Mouse (Mus musculus) bone marrow macrophage, adult 2 months (primary cell): ENCODE measurements around the gene Cyp4a30b. TPM values are rescaled to one million over a fixed set of nuclear protein-coding genes. Genes with fewer than 3 reads are reported as not detected.
"Not testable (repeated sequence)": the region's sequence is repeated elsewhere in the genome, so short reads cannot be mapped to it uniquely, and the experiment has no call there.

Experiments
- H3K27ac ChIP-seq: 2 replicates; pipeline ENCODE4 v1.5.1; 2012; ENCODE audit warnings: low read depth, low read length; ENCODE audit not compliant: insufficient read depth
- H3K4me1 ChIP-seq: 2 replicates; pipeline ENCODE4 v1.6.1; 2012; ENCODE audit warnings: low read length; ENCODE audit not compliant: control insufficient read depth, insufficient read depth
- H3K4me3 ChIP-seq: 2 replicates; pipeline ENCODE4 v1.5.1; 2012; ENCODE audit warnings: mild to moderate bottlenecking, low read length, moderate library complexity; ENCODE audit not compliant: insufficient read depth
- CTCF ChIP-seq: IDR thresholded peaks from 2 replicates; pipeline ENCODE4 v1.5.1; 2012; ENCODE audit warnings: low read depth, mild to moderate bottlenecking, low read length, moderate library complexity
- POLR2A ChIP-seq: IDR thresholded peaks from 2 replicates; pipeline ENCODE4 v1.6.1; 2012; ENCODE audit warnings: mild to moderate bottlenecking, low read depth, low read length, borderline replicate concordance
- polyA plus RNA-seq: library from polyadenylated mRNA; stranded (reverse); fragments of >200 nt; gene quantifications from 2 replicates; pipeline ENCODE4 v1.2.4, GENCODE M21; 2012; ENCODE audit not compliant: missing spikeins, insufficient read depth, insufficient read length

Cyp4a30b gene
- polyA plus RNA-seq, result not detected in 2 replicates

GRCm38 (mm10) chr4:115452304-115452703 is at the start of gene Cyp4a30b:
Cyp4a30b (plus strand) TSS chr4:115452604.
- Histone ChIP-seq H3K4me3 (no peak within 1 kb of the TSS), H3K4me1 (no peaks in the 10 kb centered on the region), H3K27ac (no peak within 1 kb of the TSS)
- TF ChIP-seq POLR2A (no peak), CTCF (no peak)

GRCm38 (mm10) chr4:115411324-115411723 is 41.1 kb upstream of the Cyp4a30b start, which contains the start of gene Cyp4a12b:
Cyp4a12b (plus strand) TSS chr4:115411624.
- H3K4me1 ChIP-seq, H3K4me3 ChIP-seq, H3K27ac ChIP-seq: not testable (repeated sequence)

- TF ChIP-seq POLR2A (no peak), CTCF (no peak)
- Histone ChIP-seq H3K27ac (no peak overlapping the region), H3K4me3 (no peak overlapping the region), H3K4me1 (no peaks in the 10 kb centered on the region)
Measured at GRCm38 (mm10) chr4:115450577-115451137, 1.7 kb upstream of the Cyp4a30b start.

- H3K4me1 ChIP-seq, H3K4me3 ChIP-seq, H3K27ac ChIP-seq: not testable (repeated sequence)
Measured at GRCm38 (mm10) chr4:115473585-115473984, 21.2 kb downstream of the Cyp4a30b start.

- not testable (repeated sequence) for H3K27ac ChIP-seq, H3K4me3 ChIP-seq, H3K4me1 ChIP-seq
Measured at GRCm38 (mm10) chr4:115476051-115476450, 23.6 kb downstream of the Cyp4a30b start.

GRCm38 (mm10) chr4:115481006-115481652 is 28.7 kb downstream of the Cyp4a30b start:
- Histone ChIP-seq H3K27ac (no peak overlapping the region), H3K4me1 (no peaks in the 10 kb centered on the region), H3K4me3 (no peak overlapping the region)
- TF ChIP-seq CTCF (no peak), POLR2A (no peak)

GRCm38 (mm10) chr4:115496001-115496400 is 43.6 kb downstream of the Cyp4a30b start, which contains the start of gene Cyp4a14:
Cyp4a14 (minus strand) TSS chr4:115496142.
- TF ChIP-seq CTCF, result no peak
- no peak for TF ChIP-seq POLR2A
- no peak within 1 kb of the TSS for H3K27ac ChIP-seq

GRCm38 (mm10) chr4:115497466-115497865 is 45.1 kb downstream of the Cyp4a30b start:
- TF ChIP-seq POLR2A (no peak), CTCF (no peak)
- Histone ChIP-seq H3K4me1 (no peaks in the 10 kb centered on the region), H3K27ac (no peak overlapping the region), H3K4me3 (no peak overlapping the region)

More at GRCm38 (mm10) chr4:115496001-115496400, 43.6 kb downstream of the Cyp4a30b start, which contains the start of gene Cyp4a14:
- Histone ChIP-seq H3K4me3 (no peak within 1 kb of the TSS), H3K4me1 (no peaks in the 10 kb centered on the region)

GRCm38 (mm10) chr4:115513964-115514363 is 61.6 kb downstream of the Cyp4a30b start:
- not testable (repeated sequence) for H3K4me3 ChIP-seq, H3K27ac ChIP-seq, H3K4me1 ChIP-seq

GRCm38 (mm10) chr4:115518000-115518399 is 65.6 kb downstream of the Cyp4a30b start, which contains the start of gene Cyp4a10:
Cyp4a10 (plus strand) TSS chr4:115518264.
- H3K4me1 ChIP-seq, H3K27ac ChIP-seq, H3K4me3 ChIP-seq: not testable (repeated sequence)

- Histone ChIP-seq H3K27ac (no peak overlapping the region), H3K4me1 (no peaks in the 10 kb centered on the region)
Measured at GRCm38 (mm10) chr4:115519444-115519843, 67.0 kb downstream of the Cyp4a30b start.

More at GRCm38 (mm10) chr4:115519444-115519843, 67.0 kb downstream of the Cyp4a30b start:
- H3K4me3 ChIP-seq, result no peak overlapping the region
- TF ChIP-seq POLR2A, result no peak
- TF ChIP-seq CTCF, result no peak

Other genes with a start within 250 kb of the Cyp4a30b start
- gene Cyp4a29, start 210.5 kb upstream of the Cyp4a30b start, polyA plus RNA-seq, result not detected in 2 replicates
- not detected in 2 replicates for gene Cyp4a12a, start 153.6 kb upstream of the Cyp4a30b start, polyA plus RNA-seq
- not detected in 2 replicates for gene Cyp4a12b, start 41.0 kb upstream of the Cyp4a30b start, polyA plus RNA-seq
- not detected in 2 replicates for gene Cyp4a14, start 43.5 kb downstream of the Cyp4a30b start, polyA plus RNA-seq
- gene Cyp4a10, start 65.7 kb downstream of the Cyp4a30b start, polyA plus RNA-seq, result not detected in 2 replicates
- not detected in 2 replicates for gene Cyp4a31, start 111.0 kb downstream of the Cyp4a30b start, polyA plus RNA-seq
- not detected in 2 replicates for gene Cyp4a32, start 148.4 kb downstream of the Cyp4a30b start, polyA plus RNA-seq
- gene Cyp4b1, start 195.1 kb downstream of the Cyp4a30b start, polyA plus RNA-seq, result not detected in 2 replicates